Mouse (Mus musculus): ENCODE measurements at regions not wholly inside any gene's neighbourhood (a gene's known extent, or its start where the extent isn't known, plus 50 kb on each side); places are given as distances from the start of the nearest gene placed in this dataset.

GRCm38 (mm10) chr2:51278824-51279223, 129.9 kb upstream of the Rnd3 start:
- TF ChIP-seq ELF1 (IDR thresholded peaks at IDR 0.05; ENCODE audit: low read depth, low read length), result no peak
- TF ChIP-seq ZMIZ1 (IDR thresholded peaks at IDR 0.05; ENCODE audit: low read depth, low read length), result no peak
- no peak for TF ChIP-seq POLR2AphosphoS2 (IDR thresholded peaks at IDR 0.05; ENCODE audit: low read length)
- no peak for TF ChIP-seq MXI1 (IDR thresholded peaks at IDR 0.05; ENCODE audit: low read depth, low read length)
- Histone ChIP-seq H3K4me3 (ENCODE audit: control insufficient read depth in 1 of 2, insufficient read depth in 1 of 2, low read depth in 2 of 2, low read length in 2 of 2) (no peak overlapping the region), H3K4me1 (ENCODE audit: control insufficient read depth in 1 of 2, insufficient read depth in 2 of 2, low read length in 2 of 2) (no peaks in the 10 kb centered on the region), H3K79me2 (ENCODE audit: control insufficient read depth, insufficient read depth, low read length, poor library complexity) (no peaks in the 10 kb centered on the region), H3K27ac (ENCODE audit: control insufficient read depth, low read depth, low read length) (no peak overlapping the region), H3K27me3 (ENCODE audit: control insufficient read depth in 1 of 2, insufficient read depth in 2 of 2, low read length in 2 of 2) (no peaks in the 10 kb centered on the region), H3K9ac (ENCODE audit: control insufficient read depth, low read depth, low read length, poor library complexity, severe bottlenecking) (no peak overlapping the region), H3K36me3 (ENCODE audit: control insufficient read depth in 1 of 2, insufficient read depth in 2 of 2, low read length in 2 of 2) (no peaks in the 10 kb centered on the region), H3K9me3 (replicated peaks; ENCODE audit: insufficient read depth, low read length) (no peaks in the 10 kb centered on the region)
- no peak for DNase-seq (ENCODE audit: low read depth, low spot score)

- Histone ChIP-seq H3K4me3 (ENCODE audit: control insufficient read depth in 1 of 2, insufficient read depth in 1 of 2, low read depth in 2 of 2, low read length in 2 of 2) (no peak overlapping the region), H3K27ac (ENCODE audit: control insufficient read depth, low read depth, low read length) (no peak overlapping the region), H3K27me3 (ENCODE audit: control insufficient read depth in 1 of 2, insufficient read depth in 2 of 2, low read length in 2 of 2) (no peaks in the 10 kb centered on the region), H3K79me2 (ENCODE audit: control insufficient read depth, insufficient read depth, low read length, poor library complexity) (no peaks in the 10 kb centered on the region), H3K9me3 (replicated peaks; ENCODE audit: insufficient read depth, low read length) (no peaks in the 10 kb centered on the region), H3K4me1 (ENCODE audit: control insufficient read depth in 1 of 2, insufficient read depth in 2 of 2, low read length in 2 of 2) (no peaks in the 10 kb centered on the region), H3K9ac (ENCODE audit: control insufficient read depth, low read depth, low read length, poor library complexity, severe bottlenecking) (no peak overlapping the region), H3K36me3 (ENCODE audit: control insufficient read depth in 1 of 2, insufficient read depth in 2 of 2, low read length in 2 of 2) (no peaks in the 10 kb centered on the region)
- DNase-seq (ENCODE audit: low read depth, low spot score), result no peak
- TF ChIP-seq SMC3 (IDR thresholded peaks at IDR 0.05; ENCODE audit: low read depth, low read length) (no peak), BHLHE40 (IDR thresholded peaks at IDR 0.05; ENCODE audit: borderline replicate concordance, low read depth, low read length) (no peak), POLR2A (IDR thresholded peaks at IDR 0.05; ENCODE audit: control insufficient read depth in 1 of 2, insufficient read depth in 1 of 2, low read depth in 1 of 2, low read length in 2 of 2, poor library complexity in 1 of 2) (no peak), POLR2AphosphoS2 (IDR thresholded peaks at IDR 0.05; ENCODE audit: low read length) (no peak), MYB (IDR thresholded peaks at IDR 0.05; ENCODE audit: low read depth, low read length) (no peak), MEF2A (IDR thresholded peaks at IDR 0.05; ENCODE audit: extremely low read depth, insufficient replicate concordance, low read depth, low read length, poor library complexity, severe bottlenecking) (no peak), TAL1 (IDR thresholded peaks at IDR 0.05; ENCODE audit: low read length) (no peak)
These were observed 129.4 kb upstream of the Rnd3 start for GRCm38 (mm10) chr2:51278356-51278755.

- no peak overlapping the region for H3K27ac ChIP-seq (ENCODE audit: control insufficient read depth, low read depth, low read length)
- TF ChIP-seq JUND (IDR thresholded peaks at IDR 0.05; ENCODE audit: low read depth, low read length) (no peak), MAFK (IDR thresholded peaks at IDR 0.05; ENCODE audit: borderline replicate concordance, low read depth, low read length) (no peak), EP300 (IDR thresholded peaks at IDR 0.05; ENCODE audit: low read depth in 1 of 2, low read length in 2 of 2) (no peak), E2F4 (IDR thresholded peaks at IDR 0.05; ENCODE audit: borderline replicate concordance, low read depth, low read length) (no peak), MEF2A (IDR thresholded peaks at IDR 0.05; ENCODE audit: extremely low read depth, insufficient replicate concordance, low read depth, low read length, poor library complexity, severe bottlenecking) (no peak), MAZ (IDR thresholded peaks at IDR 0.05; ENCODE audit: low read depth, low read length) (no peak), ELF1 (IDR thresholded peaks at IDR 0.05; ENCODE audit: low read depth, low read length) (no peak), USF1 (IDR thresholded peaks at IDR 0.05; ENCODE audit: low read depth, low read length) (no peak), KAT2A (conservative IDR thresholded peaks at IDR 0.05; ENCODE audit: low read depth, low read length) (no peak), CHD1 (IDR thresholded peaks at IDR 0.05; ENCODE audit: low read depth, low read length) (no peak), POLR2A (IDR thresholded peaks at IDR 0.05; ENCODE audit: control insufficient read depth in 1 of 2, insufficient read depth in 1 of 2, low read depth in 1 of 2, low read length in 2 of 2, poor library complexity in 1 of 2) (no peak), ZC3H11A (IDR thresholded peaks at IDR 0.05; ENCODE audit: low read depth, low read length) (no peak), SIN3A (IDR thresholded peaks at IDR 0.05; ENCODE audit: low read length) (no peak), CHD2 (IDR thresholded peaks at IDR 0.05; ENCODE audit: low read length) (no peak), MXI1 (IDR thresholded peaks at IDR 0.05; ENCODE audit: low read depth, low read length) (no peak)
- H3K4me1 ChIP-seq (ENCODE audit: control insufficient read depth in 1 of 2, insufficient read depth in 2 of 2, low read length in 2 of 2), result no peaks in the 10 kb centered on the region
- DNase-seq (ENCODE audit: low read depth, low spot score), result no peak
- H3K9me3 ChIP-seq (replicated peaks; ENCODE audit: insufficient read depth, low read length), result no peaks in the 10 kb centered on the region
- no peaks in the 10 kb centered on the region for H3K36me3 ChIP-seq (ENCODE audit: control insufficient read depth in 1 of 2, insufficient read depth in 2 of 2, low read length in 2 of 2)
- H3K9ac ChIP-seq (ENCODE audit: control insufficient read depth, low read depth, low read length, poor library complexity, severe bottlenecking), result no peak overlapping the region
- H3K27me3 ChIP-seq (ENCODE audit: control insufficient read depth in 1 of 2, insufficient read depth in 2 of 2, low read length in 2 of 2), result no peaks in the 10 kb centered on the region
- no peak overlapping the region for H3K4me3 ChIP-seq (ENCODE audit: control insufficient read depth in 1 of 2, insufficient read depth in 1 of 2, low read depth in 2 of 2, low read length in 2 of 2)
- H3K79me2 ChIP-seq (ENCODE audit: control insufficient read depth, insufficient read depth, low read length, poor library complexity), result no peaks in the 10 kb centered on the region
These were observed 127.7 kb upstream of the Rnd3 start for GRCm38 (mm10) chr2:51276591-51276990.

Measured in MEL (cell line).